Mouse (Mus musculus): ENCODE data around the gene Cmtm3. TPM values are rescaled to one million over a fixed set of nuclear protein-coding genes. Genes with fewer than 3 reads are reported as not detected.
A peak's percentile ranks its signal among the peaks of the same experiment; 100 is the strongest.
"Not testable (repeated sequence)": the region's sequence is repeated elsewhere in the genome, so short reads cannot be mapped to it uniquely, and the experiment has no call there.

Cmtm3 gene
- total and polyA plus RNA-seq, 2 experiments: 6.3 to 24.6 TPM

GRCm38 (mm10) chr8:104312023-104312422, 27.2 kb upstream of the Cmtm3 start:
- H3K27ac ChIP-seq (replicated peaks; ENCODE audit: insufficient read depth, low read depth, low read length); H3K9ac ChIP-seq (ENCODE audit: low read depth, low read length); DNase-seq (ENCODE audit: extremely low read depth, low read depth, low spot score); H3K4me1 ChIP-seq (ENCODE audit: control insufficient read depth, insufficient read depth, low read length); H3K36me3 ChIP-seq (ENCODE audit: control insufficient read depth, insufficient read depth, low read length); H3K79me2 ChIP-seq (ENCODE audit: control insufficient read depth, insufficient read depth, low read length); H3K4me3 ChIP-seq (ENCODE audit: insufficient read depth, low read depth, low read length); H3K27me3 ChIP-seq (ENCODE audit: control insufficient read depth, insufficient read depth, low read length): not testable (repeated sequence)
- WGBS: 91% methylated on average over 3 of the region's 3 CpGs

- TF ChIP-seq POLR2A (IDR thresholded peaks at IDR 0.05; ENCODE audit: extremely low read depth, insufficient read depth, low read length): no peak
- TF ChIP-seq CTCF (IDR thresholded peaks at IDR 0.05; ENCODE audit: low read depth, low read length): peak; percentile 45
Observed at GRCm38 (mm10) chr8:104313311-104313710, 25.9 kb upstream of the Cmtm3 start.

GRCm38 (mm10) chr8:104321267-104321666, 17.9 kb upstream of the Cmtm3 start, which contains the start of gene Gm11020:
Gene Gm11020 (plus strand): TSS chr8:104321567.
- H3K36me3 ChIP-seq (ENCODE audit: control insufficient read depth, insufficient read depth, low read length); H3K27me3 ChIP-seq (ENCODE audit: control insufficient read depth, insufficient read depth, low read length); H3K27ac ChIP-seq (replicated peaks; ENCODE audit: insufficient read depth, low read depth, low read length); H3K9ac ChIP-seq (ENCODE audit: low read depth, low read length); DNase-seq (ENCODE audit: extremely low read depth, low read depth, low spot score); H3K4me3 ChIP-seq (ENCODE audit: insufficient read depth, low read depth, low read length); H3K79me2 ChIP-seq (ENCODE audit: control insufficient read depth, insufficient read depth, low read length); H3K4me1 ChIP-seq (ENCODE audit: control insufficient read depth, insufficient read depth, low read length): not testable (repeated sequence)
- 84% methylated on average over 11 of the region's 11 CpGs for WGBS

More at GRCm38 (mm10) chr8:104313311-104313710, 25.9 kb upstream of the Cmtm3 start:
- H3K36me3 ChIP-seq (ENCODE audit: control insufficient read depth, insufficient read depth, low read length): no peaks in the 10 kb centered on the region
- no peak for DNase-seq (ENCODE audit: extremely low read depth, low read depth, low spot score)
- no peaks in the 10 kb centered on the region for H3K4me1 ChIP-seq (ENCODE audit: control insufficient read depth, insufficient read depth, low read length)
- H3K9ac ChIP-seq (ENCODE audit: low read depth, low read length): no peak overlapping the region
- H3K79me2 ChIP-seq (ENCODE audit: control insufficient read depth, insufficient read depth, low read length): no peaks in the 10 kb centered on the region
- H3K27ac ChIP-seq (replicated peaks; ENCODE audit: insufficient read depth, low read depth, low read length): no peak overlapping the region
- H3K27me3 ChIP-seq (ENCODE audit: control insufficient read depth, insufficient read depth, low read length): no peaks in the 10 kb centered on the region
- WGBS: 55% methylated on average over 4 of the region's 4 CpGs
- H3K4me3 ChIP-seq (ENCODE audit: insufficient read depth, low read depth, low read length): no peak overlapping the region

- not testable (repeated sequence) for H3K36me3 ChIP-seq (ENCODE audit: control insufficient read depth, insufficient read depth, low read length); H3K27me3 ChIP-seq (ENCODE audit: control insufficient read depth, insufficient read depth, low read length); DNase-seq (ENCODE audit: extremely low read depth, low read depth, low spot score); H3K79me2 ChIP-seq (ENCODE audit: control insufficient read depth, insufficient read depth, low read length); H3K9ac ChIP-seq (ENCODE audit: low read depth, low read length); H3K27ac ChIP-seq (replicated peaks; ENCODE audit: insufficient read depth, low read depth, low read length); H3K4me3 ChIP-seq (ENCODE audit: insufficient read depth, low read depth, low read length); H3K4me1 ChIP-seq (ENCODE audit: control insufficient read depth, insufficient read depth, low read length)
- 88% methylated on average over 12 of the region's 12 CpGs for WGBS
Observed at GRCm38 (mm10) chr8:104321930-104322329, 17.3 kb upstream of the Cmtm3 start, which contains the start of gene Cmtm2b. Gene Cmtm2b (plus strand): TSS chr8:104322230.

- no peak overlapping the region for H3K9ac ChIP-seq (ENCODE audit: low read depth, low read length)
- DNase-seq (ENCODE audit: extremely low read depth, low read depth, low spot score): no peak
- TF ChIP-seq CTCF (IDR thresholded peaks at IDR 0.05; ENCODE audit: low read depth, low read length) (no peak), POLR2A (IDR thresholded peaks at IDR 0.05; ENCODE audit: extremely low read depth, insufficient read depth, low read length) (no peak)
- WGBS: 71% methylated on average over 5 of the region's 5 CpGs
- no peaks in the 10 kb centered on the region for H3K79me2 ChIP-seq (ENCODE audit: control insufficient read depth, insufficient read depth, low read length)
- H3K27me3 ChIP-seq (ENCODE audit: control insufficient read depth, insufficient read depth, low read length): no peaks in the 10 kb centered on the region
- H3K36me3 ChIP-seq (ENCODE audit: control insufficient read depth, insufficient read depth, low read length): no peaks in the 10 kb centered on the region
- H3K4me1 ChIP-seq (ENCODE audit: control insufficient read depth, insufficient read depth, low read length): no peaks in the 10 kb centered on the region
- H3K4me3 ChIP-seq (ENCODE audit: insufficient read depth, low read depth, low read length): no peak overlapping the region
- no peak overlapping the region for H3K27ac ChIP-seq (replicated peaks; ENCODE audit: insufficient read depth, low read depth, low read length)
Observed at GRCm38 (mm10) chr8:104332665-104333631, 6.3 kb upstream of the Cmtm3 start.

- no peaks in the 10 kb centered on the region for H3K36me3 ChIP-seq (ENCODE audit: control insufficient read depth, insufficient read depth, low read length)
- WGBS: 75% methylated on average over 5 of the region's 5 CpGs
- no peak overlapping the region for H3K4me3 ChIP-seq (ENCODE audit: insufficient read depth, low read depth, low read length)
- peak; percentile 37 for DNase-seq (ENCODE audit: extremely low read depth, low read depth, low spot score)
- no peaks in the 10 kb centered on the region; the same call in 1 of the 2 replicates for H3K4me1 ChIP-seq (ENCODE audit: control insufficient read depth, insufficient read depth, low read length)
- H3K79me2 ChIP-seq (ENCODE audit: control insufficient read depth, insufficient read depth, low read length): no peaks in the 10 kb centered on the region
- TF ChIP-seq CTCF (IDR thresholded peaks at IDR 0.05; ENCODE audit: low read depth, low read length) (no peak), POLR2A (IDR thresholded peaks at IDR 0.05; ENCODE audit: extremely low read depth, insufficient read depth, low read length) (no peak)
- 0 out of 2 replicates have a peak overlapping the region, but pooled peaks have one; percentile 12 for H3K27ac ChIP-seq (replicated peaks; ENCODE audit: insufficient read depth, low read depth, low read length)
- H3K9ac ChIP-seq (ENCODE audit: low read depth, low read length): no peak overlapping the region
- no peaks in the 10 kb centered on the region for H3K27me3 ChIP-seq (ENCODE audit: control insufficient read depth, insufficient read depth, low read length)
Observed at GRCm38 (mm10) chr8:104333786-104334185, 5.4 kb upstream of the Cmtm3 start.
